Mouse (Mus musculus) lung, adult 2 months (tissue): Measurements from ENCODE around the gene Myh9.

ENCODE experiments used
- CTCF ChIP-seq: fragments of 200-500 bp; IDR thresholded peaks from 2 replicates; pipeline ENCODE4 v1.5.1; 2011; ENCODE audit warnings: mild to moderate bottlenecking, low read length, control low read depth; ENCODE audit not compliant: insufficient read depth
- POLR2A ChIP-seq: fragments of 200-500 bp; IDR thresholded peaks from 2 replicates; pipeline ENCODE4 v1.6.1; 2011; ENCODE audit warnings: low read depth, mild to moderate bottlenecking, control low read depth, low read length, borderline replicate concordance; ENCODE audit errors: extremely low read depth

GRCm38 (mm10) chr15:77785807-77786206 is 56.2 kb downstream of the Myh9 start:
- no peak for TF ChIP-seq CTCF
- no peak for TF ChIP-seq POLR2A
